Mouse (Mus musculus): Measurements from ENCODE around the gene Tnfrsf1b. TPM values are rescaled to one million over a fixed set of nuclear protein-coding genes. Genes with fewer than 3 reads are reported as not detected.

Gene Tnfrsf1b
- total RNA-seq, 4 experiments from 2014 or later = 6.9 to 17.0 (median 11.6) TPM

DNA sequence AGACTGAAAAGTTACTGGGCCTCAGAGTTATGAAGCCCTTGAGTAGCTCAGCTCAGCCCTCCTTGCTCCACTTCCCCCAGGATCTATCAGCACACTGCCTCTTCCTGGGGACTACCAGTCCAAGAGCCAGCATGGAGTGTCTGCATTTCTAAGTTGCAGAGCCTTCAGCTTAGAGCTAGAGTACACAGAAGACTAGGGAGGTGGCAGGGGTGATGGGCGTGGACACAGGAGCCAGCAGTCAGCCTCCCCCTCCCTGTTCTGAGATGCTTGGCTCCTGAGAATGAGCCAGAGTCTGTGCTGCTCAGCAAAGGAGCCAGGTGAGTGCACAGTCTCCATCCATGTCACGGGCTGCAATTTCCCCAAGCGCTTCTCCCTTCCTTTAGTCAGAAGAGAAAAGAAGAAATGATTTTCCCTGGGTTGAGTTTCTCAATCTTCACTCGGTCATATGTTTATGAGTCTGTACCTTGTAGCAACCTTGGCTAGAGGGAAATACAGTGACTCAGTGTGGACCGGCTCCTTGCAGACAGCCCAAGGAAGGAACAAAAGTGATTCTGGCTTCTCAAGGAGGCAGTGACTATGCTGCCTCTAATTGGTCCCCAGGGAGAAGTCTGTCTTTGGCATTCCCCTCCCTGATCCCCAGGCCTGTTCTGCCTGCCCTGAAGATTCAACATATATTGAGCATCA is 11.2 kb upstream of the Tnfrsf1b start:
- DNase-seq = no peak

DNA sequence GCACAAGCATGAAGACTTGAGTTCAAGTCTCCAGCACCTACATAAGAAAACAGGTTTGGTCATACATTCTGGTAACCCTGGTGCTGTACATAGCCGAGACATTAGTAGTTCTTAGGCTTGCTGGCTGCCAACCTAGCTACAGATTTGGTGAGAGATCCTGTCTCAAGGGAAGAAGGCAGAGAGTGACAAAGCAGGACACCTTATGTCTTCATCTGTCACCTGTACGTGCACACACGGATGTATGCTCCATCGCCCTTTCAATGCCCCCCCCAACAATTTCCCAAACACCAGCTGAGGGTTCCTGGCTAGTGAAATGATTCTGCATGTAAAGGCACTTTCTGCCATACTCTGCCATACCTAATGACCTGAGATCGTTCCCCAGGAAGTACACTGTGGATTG is 9.5 kb upstream of the Tnfrsf1b start:
- no peak for DNase-seq

DNA sequence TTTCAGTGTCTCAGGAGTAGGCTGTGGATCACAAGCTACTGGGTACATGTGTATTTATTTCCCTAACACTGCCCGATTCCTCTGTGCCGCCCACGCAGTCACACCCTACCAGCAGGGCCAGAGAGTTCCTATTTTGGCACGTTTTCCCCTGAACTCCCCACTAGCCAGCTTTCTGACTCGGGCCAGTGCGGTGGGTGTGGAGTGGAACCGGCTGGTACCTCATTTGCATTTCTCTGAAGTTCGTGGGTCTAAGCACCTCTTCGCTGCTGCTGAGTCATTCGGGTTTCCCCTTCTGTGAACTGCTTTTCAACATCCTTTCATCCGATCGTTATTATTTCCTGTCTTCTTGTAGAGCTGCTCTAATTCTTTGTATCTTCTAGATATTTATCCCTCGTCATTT is 7.7 kb upstream of the Tnfrsf1b start:
- DNase-seq = no peak

DNA sequence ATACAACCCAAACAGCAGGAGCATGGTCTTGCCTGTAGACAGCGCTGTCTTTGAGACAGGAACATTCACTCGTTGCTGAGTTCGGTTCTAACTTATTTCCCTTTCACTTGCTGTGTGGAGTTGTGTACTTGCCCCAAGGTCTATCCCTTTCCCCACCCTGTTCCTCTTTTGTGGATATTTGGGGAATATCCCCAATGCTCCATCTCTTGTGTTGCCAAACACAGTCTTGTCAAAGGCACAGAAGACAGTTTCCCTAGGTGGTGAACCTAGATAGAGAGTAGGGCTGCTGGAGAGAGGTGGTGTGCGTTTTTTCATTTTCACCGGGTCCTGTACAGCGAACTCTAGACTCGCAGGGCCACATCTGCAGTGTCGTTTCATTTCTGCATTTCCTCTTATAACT is 5.9 kb upstream of the Tnfrsf1b start:
- DNase-seq = no peak

DNA sequence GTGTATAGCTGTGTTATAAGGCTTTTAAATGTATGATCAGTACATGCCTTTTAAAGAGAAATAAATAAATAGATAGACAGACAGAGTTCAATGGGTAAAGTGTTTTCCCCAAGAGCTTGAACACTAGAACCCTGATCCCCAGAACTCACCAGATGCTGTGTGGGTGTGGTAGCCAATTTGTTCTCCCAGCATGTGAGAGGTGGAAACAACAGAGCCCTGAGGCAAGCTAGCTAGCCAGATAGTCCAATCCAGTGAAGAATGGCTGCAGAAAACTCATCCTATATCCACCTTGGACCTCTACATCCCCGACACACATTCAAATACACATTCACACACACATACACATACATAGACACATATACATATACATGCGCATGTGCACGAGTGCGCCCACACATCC is 4.9 kb upstream of the Tnfrsf1b start:
- DNase-seq = no peak

DNA sequence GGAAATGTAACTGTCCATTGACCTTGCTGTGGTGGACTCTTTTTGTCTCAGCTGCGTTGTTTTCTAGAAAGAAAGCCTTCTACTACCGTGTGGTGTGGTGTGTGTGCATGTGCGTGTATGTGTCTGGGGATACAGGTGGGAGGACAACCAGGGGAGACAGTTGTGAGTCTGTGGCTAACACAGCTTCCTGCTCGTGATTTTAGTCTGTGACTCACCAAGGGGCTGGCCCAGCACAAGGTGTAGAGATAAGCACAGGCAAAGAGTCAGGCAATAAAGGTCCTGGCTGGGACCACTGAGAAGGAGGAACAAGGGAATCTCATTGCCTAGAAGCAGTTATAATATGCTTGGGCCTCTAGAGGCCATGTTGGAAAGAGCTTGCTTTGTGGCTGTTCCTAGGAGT is 3.3 kb upstream of the Tnfrsf1b start:
- DNase-seq = no peak

DNA sequence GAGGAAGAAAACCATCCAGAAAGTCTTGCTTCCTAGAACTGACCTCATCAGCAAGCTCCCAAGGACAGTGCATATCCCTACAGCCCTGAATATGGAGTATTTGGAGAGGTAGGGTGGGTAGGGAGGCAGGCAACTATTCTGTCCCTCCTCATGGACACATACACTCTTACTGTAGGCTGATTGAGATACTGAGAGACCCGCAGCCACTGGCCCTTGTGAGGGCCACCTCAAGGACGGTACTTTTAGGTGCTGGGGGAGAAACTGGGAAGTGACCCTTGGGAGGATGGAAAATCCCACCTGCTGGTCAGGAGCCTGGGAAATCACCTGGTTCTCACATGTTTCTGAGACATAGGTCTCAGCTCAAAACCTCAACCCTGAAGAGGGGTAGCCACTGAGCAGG is 886 bp upstream of the Tnfrsf1b start:
- DNase-seq = no peak

DNA sequence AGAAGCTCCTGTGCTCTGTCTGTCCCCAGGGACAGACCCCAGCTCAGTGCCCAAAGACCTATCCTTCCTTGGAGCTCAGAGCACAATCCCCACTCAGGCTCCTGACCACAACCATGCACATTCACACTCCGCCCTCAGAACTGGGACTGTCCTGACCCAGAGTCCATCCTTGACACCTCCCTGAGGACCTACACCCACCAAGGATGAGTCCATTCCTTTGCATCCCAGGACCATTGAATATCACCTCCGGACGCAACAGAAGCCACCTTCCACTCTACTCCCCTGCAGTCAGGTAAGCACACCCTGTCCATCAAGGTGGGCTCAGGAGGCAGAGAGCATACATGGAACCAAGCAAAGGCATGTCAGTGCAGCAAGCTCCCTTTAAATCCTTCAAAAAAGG is 1.1 kb downstream of the Tnfrsf1b start:
- DNase-seq = no peak

DNA sequence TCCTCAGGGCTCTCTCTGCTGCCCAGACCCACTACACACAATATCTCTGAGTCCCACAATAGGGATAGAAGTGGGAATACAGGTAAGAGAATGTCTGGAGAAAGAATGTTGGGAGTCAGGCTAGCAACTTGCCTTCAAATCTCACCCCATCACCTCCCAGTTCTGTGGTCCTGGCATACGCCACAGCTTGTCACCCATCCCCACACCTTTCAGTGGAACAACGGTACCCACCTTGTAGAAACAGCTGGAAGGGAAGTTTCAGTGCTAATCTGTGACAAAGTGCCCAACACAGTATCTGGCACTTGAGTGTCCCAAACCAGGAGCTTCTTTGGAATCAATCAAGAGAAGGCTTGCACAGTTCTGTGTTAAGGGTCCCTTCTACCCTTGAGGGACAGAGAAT is 2.0 kb downstream of the Tnfrsf1b start:
- DNase-seq = no peak

DNA sequence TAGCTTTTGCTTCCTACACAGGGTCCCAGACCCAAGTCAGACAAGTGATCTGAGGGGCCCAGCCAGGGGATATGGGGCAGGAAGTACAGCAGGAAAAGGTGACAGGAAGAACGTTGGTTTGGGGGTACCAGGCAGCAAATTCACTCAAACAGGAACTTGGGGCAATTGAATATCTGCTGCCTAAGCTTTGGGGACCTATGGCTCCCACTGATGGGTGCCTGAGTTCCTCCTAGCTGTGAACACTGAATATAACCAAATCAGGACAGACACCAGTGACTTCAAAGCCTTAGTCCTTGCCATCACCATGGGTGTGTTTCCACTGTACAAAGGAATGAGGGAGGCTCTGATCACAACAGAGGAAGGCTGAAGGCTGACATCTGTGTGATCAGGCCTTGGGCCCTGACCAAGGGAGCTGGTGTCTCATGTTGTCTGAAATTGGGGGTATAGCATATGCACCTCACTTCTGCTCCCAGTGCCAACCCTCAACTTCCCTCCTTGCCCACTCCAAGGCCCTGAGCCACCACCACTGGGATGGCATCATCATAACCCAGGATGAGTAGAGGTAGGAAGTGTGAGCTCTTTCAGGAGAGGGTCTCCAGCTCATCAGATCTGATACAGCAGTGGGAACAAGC is 3.8 kb downstream of the Tnfrsf1b start:
- no peak for DNase-seq

DNA sequence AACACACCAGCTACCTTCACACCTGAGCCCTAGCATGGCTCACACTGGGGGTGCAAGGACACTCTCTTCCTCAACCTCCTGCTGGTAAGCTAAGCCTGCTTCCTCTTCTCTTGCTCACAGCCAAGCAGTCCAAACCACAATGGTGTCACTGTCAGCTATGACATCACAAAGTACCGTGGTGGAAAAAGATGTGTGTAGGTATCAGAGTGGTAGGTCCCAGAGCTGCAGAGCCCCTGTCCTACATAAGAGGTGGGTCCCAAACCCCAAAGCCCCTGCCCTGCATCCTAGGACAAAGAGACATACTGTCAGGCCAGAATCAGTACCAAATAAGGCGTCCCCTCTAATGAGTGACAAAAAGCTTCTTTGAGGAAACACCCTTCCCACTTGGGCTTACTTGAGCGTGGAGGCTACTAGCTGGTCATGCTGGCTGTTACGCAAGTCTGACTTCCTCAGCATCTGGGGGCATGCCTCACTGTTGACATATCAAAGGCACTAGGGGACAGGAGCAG is 5.9 kb downstream of the Tnfrsf1b start:
- DNase-seq = no peak

DNA sequence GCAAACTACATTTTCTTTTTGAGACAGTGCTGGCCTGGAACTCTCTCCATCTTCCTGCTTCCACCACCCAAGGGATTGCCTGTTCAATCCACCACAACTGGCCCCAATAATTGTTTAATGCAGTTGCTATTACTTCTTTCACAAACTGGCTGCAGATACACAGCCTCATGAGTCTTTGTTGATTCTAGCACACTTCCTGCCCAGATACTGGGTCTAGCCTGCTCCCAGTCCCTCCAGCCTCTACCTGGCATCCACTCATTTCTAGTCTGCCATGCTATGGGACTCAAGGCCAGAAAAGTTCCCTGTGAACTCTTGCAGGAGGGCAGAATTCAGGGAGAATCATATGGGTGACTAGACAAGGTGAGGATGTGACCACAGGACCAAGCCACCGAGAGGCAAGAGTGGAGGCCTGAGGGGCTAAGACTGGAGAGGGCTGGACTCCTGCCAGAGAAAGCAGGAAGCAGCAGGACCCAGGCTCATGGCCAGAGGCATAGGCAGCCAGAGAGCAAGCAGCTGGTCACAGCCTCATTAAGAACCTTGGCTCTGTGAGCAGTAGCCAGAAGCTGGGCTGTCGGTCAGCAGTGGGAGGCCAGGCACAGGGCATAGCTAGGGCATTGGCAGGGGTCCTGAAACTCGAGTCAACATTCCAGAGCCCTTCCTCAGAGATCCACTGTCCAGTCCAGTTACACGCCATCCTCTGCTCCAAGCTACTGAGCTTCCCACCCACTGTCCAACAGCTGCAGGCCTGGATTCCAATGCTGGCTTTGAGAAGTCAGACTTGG is 7.4 kb downstream of the Tnfrsf1b start:
- DNase-seq = no peak

DNA sequence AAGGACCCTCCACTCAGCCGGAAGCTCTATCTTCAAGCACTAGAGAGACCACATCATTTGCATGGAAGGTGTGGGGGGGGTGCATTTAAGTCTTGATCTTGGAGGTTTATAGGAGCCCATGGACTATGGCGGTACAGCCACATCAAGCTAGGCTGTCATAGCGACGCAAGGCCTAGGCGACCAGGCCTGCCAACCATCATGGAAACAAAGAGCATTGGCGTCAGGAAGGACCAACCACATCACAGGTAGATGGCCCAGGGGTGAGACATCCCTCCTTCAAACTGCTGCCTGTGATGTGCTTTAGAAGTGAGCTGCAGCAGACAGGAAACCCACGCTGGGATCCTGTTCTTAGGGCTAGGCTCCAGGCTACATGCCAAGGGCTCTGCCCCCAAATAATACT is 10.6 kb downstream of the Tnfrsf1b start:
- no peak for DNase-seq

DNA sequence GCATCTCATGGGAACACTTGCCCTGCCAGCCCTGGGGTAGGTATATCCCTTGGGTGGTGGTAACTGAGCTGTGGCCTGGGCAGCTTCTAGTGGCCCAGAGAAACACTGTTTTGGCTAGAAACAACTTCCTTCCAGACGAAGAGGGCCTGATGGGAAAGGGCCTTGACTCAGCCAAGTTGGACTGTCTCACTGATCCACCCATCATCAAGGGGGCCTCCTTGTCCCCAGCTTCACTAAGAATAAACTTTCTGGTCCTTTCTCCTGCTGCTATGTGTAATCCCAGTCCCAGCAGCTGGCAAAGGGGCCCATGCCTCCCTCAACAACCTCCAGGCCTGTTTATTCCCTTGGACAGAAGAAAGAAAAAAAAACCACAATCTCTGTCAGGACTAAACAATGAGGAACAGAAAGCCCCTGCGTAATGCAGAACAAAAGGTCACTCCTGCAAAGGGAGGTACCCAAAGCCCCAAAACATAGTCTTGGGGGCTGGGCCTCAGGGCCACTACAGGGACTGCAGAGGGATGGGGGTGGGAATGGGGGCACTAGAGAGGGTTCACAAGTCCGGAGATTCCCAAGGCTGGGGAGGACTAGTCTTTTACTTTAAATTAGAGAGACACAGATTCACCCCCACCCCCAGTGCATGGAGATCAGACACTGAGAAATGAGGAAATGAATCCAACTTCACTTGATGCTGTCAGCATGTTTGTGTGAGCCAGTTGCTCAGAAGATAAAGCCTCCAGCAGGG is 13.0 kb downstream of the Tnfrsf1b start:
- no peak for DNase-seq

DNA sequence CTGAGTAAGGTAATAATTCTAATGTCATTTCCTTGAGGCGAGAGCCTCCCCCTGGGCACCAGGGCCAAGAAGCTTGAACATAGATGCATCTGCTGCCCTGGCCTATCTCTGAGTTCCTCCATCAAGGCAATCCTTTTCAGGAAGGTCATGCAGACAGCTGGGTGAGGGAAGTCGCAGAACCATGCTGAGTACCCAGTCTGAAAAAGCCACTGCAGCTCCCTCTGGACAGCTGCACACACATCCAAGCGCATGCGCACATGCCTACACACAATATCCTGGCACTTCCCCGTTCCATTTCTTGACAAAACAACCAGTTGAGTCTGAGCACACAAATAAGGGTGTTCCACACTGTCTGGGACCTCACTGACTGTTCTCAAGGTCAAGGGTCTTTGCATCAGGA is 14.9 kb downstream of the Tnfrsf1b start:
- no peak for DNase-seq

DNA sequence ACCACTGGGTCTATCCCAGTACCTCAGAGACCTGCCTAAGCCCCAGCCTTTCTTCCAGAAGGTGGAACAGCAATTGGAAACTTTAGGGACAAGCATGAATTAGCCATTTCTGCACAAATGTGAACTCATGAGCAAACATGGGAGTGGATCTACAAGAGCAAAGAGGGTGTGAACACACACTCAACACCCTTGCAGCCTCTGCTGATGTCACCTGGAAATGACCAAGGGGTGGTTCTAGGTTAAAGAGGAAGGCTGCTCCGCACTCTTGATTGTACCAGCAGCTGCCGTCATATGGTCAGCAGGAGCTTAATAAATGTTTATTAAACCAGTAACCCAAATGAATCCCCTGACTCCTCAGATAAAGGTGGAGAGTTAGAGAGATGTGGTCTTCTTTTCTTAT is 16.0 kb downstream of the Tnfrsf1b start:
- DNase-seq = no peak

DNA sequence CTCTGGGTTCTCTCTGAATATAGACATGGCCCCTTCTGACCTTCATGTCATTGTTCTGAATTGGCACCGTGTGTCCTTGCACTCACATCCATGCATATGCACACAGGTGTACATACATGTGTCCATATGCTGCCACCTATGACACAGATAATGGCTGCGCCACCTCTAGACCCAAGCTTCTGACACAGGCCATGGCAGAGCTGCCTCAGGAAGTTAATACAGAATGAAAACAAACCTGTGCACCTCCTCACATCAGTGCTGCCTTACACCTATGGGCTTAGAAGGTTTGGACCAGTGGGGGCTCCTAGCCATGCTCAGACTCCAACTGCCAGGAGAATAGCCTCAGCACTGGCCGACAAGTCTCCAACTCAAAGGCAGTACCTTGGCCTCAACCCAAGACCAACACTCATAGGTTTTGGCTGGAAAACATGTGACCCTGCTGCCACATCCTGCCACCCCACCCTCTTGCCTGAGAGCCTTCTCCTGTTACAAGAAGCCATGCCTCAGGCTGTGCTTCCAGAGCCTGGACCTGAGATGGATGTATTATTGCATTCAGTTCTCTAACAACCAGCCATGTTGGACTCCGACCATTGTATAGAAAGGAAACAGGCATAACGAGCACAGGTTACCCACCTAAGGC is 17.0 kb downstream of the Tnfrsf1b start:
- no peak for DNase-seq

DNA sequence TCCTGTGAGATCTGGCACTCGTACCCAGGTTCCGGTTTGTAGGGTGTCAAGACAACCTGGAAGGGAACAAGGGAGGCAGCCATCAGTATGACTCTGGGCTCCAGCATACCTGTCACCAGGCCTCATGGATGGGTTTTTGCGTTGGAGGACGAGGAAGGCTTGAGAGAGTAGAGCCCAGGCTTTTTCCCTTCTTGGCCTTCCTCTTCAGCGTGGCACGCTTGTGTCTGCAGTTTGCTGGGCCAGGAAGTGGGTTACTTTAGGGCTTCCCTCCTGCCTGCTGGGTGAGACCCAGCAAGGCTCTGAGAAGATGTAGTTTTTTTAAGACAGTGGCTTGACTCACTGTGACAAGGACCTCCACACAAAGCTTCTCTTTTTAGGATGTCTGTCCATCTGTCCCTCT is 17.6 kb downstream of the Tnfrsf1b start:
- DNase-seq = no peak

DNA sequence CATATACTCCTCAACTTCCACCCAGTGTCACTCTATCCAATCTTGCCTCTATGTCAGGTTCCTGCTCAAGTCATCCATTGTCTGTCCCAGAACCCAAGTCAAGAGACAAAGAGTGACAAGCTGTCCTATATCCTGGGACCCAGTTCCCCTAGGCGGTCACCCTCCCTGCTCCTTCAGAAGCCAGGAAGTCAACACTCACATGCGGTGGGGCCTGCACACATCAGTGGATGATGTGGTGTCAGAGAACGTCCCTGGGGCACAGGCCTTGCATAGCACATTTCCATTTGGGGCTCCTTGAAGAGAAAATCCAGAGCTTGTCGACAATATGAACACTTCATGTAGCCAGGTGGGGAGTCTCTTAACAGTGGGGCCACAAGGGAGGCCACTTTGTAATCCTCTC is 22.1 kb downstream of the Tnfrsf1b start:
- DNase-seq = no peak

DNA sequence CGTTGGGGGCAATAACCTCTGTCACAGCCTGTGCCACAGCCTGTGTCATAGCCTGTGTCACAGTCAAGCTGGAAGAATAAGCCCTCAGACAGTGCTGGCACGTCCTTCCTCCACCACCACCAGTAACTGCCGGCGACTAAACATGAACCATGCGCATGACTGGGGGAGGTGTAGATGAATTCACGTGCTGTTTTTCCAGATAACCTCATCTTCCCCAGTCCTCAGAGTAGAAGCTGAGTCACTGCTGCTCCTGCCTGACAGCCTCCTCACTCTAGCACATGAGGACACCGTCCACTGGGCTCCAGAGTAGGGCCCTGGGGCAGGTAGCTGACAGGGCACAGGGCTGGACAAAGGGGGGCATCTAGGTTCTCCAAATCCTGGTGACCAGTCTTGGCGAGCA is 24.6 kb downstream of the Tnfrsf1b start:
- DNase-seq = no peak

DNA sequence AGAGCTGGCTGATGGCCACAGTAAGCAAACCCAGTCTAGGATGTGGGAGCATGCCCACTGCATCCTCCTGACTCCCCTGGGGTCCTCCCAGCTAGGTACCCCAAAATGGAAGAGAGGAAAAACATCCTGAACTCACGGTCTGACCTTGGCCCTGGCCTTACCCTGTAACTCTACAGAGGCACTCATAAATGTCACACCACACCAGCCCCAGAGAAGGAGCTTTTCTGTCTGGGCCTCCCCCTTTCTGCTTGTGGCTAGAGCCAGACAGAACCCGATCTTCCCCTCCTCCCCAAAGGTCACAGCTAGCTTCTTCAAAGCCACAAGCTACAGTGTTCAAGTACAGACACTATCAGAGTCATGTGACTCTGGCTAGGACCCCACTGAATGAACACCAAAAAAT is 25.3 kb downstream of the Tnfrsf1b start:
- no peak for DNase-seq

DNA sequence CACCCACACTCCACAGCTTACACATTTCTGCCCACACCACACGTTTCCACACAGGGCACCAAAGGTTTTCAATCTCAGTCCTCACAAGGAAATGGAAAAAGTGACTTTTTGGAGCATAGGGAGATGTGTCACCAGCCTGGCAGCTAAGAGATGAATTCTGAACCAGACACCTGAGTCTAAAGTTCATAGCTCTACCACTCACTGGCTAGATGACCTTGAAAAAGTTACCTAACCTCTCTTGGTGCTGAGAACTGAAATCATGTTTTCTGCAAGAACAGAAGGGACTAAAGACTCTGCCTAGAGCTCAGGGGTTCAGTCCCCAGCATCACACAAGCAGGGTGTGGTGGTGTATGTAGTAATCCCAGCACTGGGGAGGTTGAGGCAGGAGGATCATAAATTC is 26.7 kb downstream of the Tnfrsf1b start:
- no peak for DNase-seq

All from adrenal gland, adult 8-10 months (tissue).